Mouse (Mus musculus): Measurements from ENCODE around the gene Trp53bp1.

Gene Trp53bp1

DNA sequence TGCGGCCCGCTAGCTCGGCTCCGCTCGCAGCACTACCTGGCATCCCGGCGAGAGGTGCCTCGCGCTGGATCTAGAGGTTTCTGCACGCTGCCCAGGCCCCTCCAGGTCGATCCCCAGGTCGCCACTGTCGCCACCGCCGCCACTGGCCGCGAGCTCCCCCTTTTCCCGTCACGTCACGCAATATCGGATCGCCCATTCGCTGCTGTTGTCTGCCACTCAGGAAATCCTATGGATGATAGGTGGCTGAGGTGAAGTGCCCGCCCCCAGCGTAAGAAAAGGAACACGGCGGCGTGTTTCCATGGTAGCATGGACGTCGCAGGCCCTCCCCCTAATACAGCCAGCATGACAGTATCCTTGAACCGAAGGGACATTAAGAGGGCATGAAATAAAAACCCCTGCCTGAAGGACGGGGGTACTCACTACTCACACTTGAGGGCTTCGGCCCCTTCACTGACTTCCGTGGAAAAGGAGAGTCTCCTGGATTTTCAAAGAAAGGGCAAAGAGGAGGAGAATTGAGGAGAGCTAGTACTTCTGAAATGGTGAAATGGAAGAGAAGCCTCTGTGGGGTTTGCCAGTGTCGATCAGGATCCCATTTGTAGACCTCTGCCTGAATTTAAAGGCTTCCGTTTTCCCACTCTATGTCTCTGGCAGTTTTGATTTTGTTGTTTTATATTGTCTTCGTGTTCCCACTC lies at the start of gene Trp53bp1:
Gene Trp53bp1, minus strand, starts transcription at position 172 of the 692 bp plus-strand sequence.
- DNase-seq = peak; percentile 97

DNA sequence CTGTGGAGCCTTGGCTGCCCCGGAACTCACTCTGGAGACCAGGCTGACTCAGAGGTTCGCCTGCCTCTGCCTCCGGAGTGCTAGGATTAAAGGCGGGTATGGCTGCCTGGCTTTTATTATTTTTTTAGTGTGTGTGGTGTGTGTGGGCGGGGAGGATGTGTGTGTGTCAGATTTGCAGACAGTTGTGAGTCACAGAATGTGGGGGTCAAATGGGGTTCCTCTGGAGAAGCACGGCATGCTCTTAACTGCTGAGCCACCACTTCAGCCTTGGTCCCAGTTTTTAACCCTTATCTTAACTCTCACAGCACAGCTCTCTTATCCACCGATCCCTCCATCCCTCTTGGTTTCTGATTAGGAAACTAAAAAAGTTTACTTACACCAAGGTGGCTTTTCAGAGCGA lies 45.1 kb upstream of the Trp53bp1 start:
- DNase-seq = no peak

DNA sequence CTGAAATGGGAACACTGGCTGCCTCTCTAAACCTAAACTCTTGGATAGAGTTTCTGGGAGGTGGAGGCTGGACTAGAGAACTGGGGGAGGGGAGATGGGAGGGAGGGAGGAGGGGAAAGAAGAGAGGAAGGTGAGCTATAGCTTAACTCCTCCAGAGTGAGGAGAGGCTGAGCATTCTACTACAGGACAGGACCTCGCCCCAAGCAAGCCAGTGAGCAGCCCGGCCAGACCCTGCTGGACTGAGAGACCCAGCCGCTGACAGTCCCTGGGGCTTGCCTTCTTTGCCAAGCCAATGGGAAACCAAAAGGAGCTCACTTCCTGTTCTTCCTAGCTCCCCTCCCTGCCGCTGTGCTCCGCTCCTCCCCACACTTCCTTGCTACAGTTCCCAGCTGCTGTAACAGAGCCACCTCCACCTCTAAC lies 37.8 kb upstream of the Trp53bp1 start:
- no peak for DNase-seq

DNA sequence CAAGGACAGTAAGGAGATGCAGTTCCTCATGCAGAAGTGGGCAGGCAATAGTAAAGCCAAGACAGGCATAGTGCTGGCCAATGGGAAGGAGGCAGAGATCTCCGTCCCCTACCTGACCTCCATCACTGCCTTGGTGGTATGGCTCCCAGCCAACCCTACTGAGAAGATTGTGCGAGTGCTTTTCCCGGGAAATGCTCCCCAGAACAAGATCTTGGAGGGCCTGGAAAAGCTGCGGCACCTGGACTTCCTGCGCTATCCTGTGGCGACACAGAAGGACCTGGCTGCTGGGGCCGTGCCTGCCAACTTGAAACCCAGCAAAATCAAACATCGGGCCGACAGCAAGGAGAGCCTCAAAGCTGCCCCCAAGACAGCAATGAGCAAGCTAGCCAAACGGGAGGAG lies 28.8 kb upstream of the Trp53bp1 start:
- no peak for DNase-seq

DNA sequence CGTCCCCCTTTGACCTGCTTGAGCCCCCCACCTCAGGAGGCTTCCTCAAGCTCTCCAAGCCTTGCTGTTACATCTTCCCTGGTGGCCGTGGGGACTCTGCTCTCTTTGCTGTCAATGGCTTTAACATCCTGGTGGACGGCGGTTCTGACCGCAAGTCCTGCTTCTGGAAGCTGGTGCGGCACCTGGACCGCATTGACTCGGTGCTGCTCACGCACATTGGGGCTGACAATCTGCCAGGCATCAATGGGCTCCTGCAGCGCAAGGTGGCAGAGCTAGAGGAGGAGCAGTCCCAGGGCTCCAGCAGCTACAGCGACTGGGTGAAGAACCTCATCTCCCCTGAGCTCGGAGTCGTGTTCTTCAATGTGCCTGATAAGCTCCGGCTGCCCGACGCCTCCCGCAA lies 28.3 kb upstream of the Trp53bp1 start:
- no peak for DNase-seq

DNA sequence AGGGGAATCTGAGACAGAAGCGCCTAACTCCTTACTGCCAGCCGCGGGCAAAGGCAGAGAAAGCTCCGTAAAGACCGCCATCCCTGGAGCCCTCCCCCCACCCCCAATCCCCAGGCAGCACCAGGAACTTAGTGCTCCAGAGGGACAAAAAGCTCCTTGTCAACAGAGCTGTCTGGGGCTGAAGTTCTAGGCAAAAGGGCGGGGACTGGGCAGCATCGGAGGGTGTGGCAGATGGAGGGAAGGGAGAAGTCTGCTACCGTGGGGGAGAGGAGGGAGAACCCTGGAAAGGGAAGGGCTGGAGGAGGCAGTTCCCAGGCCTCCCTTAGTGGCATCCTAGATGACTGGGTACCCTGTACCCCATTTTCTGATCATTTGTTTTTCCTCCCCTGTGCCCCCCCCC lies 26.9 kb upstream of the Trp53bp1 start:
- DNase-seq = no peak

DNA sequence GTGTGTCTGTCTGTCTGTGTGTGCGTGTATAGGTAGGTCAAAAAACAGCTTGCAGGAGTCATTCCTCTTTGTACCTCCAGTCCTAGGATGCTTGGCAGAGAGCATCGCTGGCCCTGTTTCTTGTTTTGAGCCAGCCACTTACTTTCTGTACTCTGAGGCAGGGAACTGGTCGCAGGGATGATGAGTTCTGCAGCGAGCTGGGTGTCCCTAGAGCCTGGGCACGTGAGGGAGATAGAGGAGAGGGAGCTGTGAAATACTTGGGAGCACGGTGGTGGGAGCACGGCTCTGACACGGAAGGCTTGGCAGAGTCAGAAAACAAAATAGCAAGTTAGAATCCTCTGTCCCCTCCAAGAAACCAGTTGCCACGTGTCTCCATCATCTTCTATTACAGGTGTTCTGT lies 26.5 kb upstream of the Trp53bp1 start:
- no peak for DNase-seq

DNA sequence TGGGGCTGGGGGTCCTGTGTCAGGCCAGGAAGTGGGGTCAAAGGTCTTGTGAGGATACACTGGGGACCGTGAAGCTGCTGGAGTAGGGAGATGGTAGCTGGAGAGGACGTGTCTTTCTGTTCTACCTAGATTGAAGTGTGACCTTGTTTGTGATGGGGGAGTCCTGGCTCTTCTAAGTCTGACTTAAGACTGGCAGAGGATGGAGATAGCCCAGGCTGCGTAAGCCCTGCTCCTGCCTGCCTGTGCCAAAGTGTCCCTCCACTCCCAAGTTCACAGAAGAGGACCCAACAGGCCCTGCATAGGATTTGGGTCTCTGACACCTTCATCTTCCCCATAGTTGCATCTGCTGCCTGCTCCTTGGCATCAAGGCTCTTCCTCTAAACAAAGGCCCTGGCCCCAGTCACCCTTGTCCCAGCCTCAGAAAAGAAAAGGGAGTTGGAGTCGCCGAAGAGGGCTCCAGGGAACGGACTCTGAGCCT lies 25.6 kb upstream of the Trp53bp1 start:
- DNase-seq = no peak

DNA sequence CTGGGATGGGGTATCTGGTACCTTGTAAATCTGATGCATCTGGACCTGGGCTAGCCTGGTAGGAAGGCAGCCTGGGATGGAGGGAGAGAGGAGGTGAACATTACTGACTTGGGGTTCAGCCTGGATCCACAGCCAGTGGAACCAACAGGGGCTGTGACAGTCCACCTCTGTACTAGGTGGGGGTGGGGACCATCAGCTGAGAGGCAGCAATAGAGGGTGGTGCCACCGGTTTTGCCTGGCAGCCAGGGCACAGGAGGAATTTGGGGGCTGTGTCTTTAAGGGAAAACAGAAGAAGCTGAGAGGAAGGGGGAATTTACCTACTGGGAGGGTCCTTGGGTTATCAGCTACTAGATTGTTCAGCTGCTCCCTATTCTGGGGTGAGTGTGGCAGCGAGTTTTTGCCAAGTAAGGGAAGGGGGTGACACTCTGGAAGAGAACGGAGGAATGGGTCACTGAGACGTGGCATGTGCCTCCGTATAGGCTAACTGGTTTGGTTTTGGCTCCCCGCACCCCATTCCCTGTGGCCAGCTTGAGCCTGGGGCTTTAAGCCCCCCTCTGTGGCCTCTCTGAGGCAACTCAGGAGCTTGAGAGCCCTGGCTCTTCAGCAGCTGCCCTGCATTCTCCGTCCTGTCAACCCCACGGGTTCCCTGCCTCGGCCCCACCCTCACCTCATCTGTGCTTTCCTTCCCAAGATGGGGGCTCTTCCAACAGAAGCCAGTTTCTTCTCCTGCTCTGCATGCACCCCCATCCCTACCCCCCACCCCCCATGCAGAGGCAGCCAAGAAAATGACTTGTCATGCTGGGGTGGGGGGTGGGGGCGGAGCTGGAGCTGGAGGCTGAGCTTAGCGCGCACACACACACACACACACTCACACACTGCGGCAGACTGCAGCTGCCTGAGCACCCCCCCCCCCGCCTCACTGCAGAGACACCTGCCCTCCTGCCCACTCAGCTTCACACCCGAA lies 24.7 kb upstream of the Trp53bp1 start:
- peak; percentile 76 for DNase-seq

DNA sequence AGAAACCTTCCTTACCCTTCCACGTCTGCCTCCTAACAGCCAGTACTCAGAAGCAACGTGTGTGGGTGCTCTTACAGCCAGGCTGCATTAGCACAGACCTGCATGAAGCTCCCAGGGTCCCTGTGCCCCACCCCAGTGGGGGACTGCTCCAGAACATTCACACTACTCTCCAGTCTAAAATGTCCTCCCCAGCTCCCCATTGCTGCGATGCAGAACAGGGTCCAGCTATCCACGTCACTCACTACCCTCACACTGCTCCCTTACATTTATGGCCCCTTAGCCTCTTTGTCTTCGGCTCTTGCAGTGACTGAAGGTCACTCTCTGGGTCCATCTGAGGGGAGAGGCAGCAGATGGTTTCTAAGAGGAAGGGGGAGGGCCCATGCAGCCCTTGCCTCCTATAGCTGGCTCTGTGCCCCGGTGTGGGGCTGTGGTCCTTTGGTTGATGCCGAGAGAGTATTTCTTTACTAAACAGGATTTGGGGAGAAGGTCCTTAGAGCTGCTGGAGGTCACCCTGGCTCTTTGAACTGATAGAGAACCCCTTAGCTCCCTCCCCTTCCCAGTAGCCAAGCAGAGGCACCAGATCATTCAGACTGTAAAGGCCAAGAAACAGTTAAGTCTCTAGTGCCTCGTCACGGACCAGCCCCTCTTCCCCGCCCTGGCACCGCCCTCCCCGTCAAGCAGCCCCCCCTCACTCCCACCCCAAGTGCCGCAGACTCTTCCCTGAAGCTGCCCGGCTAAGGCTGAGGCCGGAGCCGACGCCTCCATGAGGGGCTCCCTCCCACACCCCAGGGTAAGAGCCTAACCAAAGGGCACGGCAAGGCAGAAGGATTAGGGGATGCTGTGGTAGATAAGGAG lies 23.8 kb upstream of the Trp53bp1 start:
- peak; percentile 82 for DNase-seq

DNA sequence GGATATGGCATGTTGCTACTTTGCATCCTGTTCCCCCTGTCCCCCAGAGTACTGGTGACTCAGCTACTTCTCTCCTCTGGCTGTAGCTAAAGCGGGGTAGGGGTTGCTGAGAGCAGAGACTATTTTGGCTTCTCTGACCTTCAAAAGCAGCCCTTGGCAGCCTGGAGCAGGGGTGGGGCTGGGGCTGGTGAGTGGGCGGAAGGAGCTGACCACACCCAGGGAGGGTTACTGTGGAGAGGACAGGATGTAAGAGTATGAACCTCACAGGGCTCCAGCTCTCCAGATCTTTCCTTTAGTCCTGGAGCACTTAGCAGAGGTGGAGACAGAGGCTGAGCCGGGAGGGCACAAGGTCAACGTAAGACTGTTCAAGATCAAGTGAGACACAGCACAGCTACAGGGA lies 23.0 kb upstream of the Trp53bp1 start:
- DNase-seq = no peak

DNA sequence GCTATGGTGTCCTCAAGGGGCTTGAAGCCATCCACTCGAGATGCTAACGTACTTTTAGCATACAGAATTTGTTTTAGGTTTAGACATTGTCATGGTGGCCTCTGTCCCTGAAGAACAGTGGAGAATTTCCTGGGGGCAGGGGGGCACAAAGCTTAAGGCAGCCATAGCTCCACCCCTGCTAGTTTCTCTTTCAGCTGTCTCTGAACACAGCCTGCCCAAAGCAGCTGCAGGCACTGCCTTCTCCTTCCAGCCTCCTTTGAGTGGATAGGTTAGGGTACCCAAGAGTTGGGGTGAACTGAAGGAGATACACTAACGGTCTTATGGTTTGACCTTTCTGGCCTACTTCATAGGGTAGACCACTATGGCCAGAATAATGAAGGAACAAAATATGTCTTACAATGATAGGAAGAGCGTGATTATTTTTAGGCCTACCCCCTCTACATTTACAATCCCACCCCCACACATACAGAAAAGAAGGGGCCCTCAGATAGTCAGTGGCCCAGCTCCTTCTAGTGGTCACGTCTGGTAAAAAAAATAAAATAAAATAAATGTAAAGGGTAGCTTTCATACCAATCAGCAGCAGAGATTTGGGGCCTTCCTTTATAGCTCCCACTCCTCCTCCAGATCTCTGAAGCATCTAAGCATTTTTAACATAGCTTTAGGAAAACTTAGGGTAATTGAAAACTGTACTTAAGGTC lies 21.3 kb upstream of the Trp53bp1 start:
- no peak for DNase-seq

DNA sequence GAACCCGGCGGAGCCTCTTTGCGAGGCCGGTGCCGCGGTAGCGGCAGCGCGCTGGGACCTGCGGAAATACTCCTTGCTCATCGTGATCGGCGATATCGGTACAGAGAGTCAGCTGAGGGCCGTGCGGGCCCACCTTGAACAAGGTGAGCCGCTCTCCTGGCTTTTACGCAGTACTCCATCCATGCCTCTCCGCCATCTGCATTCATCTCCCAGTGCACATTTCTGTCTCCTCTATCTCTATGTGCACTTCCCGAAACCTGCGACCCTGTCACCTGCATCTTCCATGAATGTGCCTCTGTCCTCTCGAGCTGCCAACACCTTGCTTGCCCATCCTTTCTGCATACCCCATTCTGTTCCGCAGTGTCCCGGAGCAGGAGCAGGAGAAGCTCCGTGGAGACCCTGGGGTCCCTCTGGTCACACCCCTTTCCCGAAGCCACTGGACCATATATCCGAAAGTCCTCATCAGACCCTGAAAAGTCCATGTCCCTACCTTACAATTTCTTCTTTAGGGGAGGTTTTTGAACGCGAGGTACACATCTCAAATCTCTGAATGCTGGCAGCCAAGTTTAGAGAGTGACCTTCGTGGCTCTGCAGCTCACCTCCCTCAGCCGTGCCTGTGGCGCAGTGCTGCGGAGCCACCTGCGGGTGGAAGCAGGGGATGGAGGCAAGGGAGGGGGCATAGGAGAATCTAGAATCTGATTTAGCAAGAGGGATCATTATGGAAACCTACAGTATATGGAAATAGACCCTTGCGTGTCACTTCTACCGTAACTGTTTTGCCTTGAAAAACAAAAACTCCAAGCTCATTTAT lies 18.7 kb upstream of the Trp53bp1 start:
- no peak for DNase-seq

DNA sequence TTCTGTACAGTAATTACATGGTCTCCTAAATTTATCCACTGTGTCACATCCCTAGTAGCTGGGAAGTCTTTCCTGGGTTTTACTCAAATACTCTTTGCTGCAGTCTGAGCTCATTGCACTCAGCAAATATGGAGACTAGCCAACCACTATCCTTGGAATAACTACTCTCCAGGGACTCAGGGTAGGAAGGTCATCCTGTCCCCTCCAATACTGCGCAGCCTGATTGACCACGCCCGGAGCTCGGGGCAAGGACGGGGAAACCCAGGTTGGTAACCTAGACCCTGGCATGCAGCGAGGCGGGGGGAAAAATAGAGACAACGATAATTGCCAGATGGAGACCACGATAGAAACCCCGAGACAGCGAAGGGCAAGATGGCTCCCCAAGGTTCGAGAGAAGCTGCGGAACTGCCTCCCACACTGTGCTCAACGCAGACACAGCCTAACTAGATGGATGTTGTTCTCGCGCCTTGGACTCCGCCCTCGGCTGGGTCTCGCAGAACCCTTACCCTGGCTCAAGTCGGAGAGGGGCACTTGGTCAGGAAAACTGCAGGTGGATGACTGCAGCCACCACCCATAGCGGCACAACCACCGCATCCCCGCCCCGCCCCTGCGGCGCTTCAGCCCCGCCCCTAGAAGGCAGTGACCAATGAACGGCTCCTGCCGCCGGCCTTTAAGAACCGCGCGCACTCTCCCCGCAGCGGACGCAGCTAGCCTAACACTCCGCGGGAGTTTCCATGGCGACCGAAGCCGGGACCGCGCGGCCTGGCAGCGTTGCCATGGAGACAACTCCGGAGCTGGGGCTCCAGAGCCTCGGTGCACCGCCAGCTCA lies 17.9 kb upstream of the Trp53bp1 start, which contains the start of gene Map1a:
Gene Map1a, plus strand, starts transcription at position 700 of the 829 bp plus-strand sequence.
- peak; percentile 99 for DNase-seq

DNA sequence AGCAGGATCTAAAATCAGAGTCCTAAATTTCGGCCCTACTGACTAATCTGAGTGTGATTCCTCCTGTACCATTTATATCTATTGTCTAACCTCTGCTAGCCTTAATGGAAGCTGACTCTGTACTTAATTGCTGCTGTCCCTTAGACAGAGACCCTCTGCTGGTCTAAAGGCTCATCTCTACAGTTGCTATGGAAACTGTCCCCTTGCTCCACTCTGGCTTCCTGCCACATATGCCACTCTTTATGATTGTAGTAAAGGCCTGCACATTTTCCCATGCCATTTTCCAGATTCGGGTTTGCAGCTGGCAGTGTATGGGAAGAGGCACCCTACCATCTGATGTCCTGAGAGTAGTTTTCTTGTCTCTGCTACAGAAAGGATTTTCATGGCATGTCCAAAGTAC lies 16.6 kb upstream of the Trp53bp1 start:
- DNase-seq = no peak

DNA sequence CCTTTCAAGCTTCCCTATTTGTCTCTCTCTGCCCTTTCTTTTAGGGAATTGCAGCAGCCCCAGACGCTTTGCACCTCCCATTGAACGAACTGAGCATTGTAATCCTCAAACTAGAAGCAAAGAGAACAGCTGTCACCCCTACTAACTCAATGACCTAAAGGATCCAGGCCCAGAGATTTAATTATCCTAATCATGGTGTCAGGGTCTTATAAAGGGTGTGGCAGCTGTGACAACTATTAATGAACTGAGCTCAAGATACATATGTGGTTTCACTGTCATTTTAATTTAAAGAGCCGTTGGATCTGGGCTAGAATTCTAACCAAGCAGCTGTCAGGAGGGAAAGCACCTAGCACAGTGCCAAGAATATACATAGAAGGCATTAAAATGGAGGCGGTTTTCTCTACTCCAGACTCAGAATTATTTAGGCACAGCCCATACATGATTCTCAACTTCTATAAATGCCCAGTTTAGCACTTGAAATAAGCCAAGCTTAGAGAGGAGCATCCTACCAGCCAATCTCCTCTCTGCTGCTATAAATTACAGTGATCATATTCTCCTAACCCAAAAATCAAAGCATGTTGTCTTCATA lies 815 bp upstream of the Trp53bp1 start:
- DNase-seq = peak; percentile 29

DNA sequence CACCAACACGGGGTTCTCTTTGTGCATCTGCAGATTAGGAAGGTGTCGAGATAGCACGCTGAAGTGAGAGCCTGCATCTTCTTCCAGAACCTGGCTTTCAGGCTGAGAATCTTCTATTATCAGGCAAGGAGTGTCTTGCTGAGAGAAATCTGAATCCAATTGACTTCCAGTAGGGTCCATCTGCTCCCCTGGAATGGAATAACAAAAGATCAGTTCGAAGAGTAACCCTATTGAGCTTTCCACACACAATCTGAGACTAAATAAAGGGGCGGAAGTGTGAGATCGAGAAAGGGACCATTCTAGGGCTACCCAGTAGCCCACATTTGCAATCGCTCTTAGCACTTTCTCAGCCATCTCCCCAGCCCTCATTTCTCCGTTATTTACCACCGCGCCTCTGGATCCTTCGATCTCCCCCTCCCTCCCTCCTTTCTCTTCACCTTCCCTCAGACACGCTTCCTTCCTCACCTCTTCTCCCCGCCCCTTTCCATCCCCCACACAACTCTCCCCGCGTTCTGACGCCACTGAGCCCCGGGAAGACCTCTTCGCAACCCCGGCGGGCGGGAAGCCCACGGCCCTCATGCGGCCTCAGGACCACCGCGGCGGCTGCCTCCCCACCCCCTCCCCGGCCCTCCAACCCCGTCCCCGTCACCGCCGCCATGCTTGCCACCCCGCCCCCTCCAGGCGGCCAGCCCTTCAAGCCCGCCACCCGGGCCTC lies 529 bp downstream of the Trp53bp1 start:
- DNase-seq = no peak

DNA sequence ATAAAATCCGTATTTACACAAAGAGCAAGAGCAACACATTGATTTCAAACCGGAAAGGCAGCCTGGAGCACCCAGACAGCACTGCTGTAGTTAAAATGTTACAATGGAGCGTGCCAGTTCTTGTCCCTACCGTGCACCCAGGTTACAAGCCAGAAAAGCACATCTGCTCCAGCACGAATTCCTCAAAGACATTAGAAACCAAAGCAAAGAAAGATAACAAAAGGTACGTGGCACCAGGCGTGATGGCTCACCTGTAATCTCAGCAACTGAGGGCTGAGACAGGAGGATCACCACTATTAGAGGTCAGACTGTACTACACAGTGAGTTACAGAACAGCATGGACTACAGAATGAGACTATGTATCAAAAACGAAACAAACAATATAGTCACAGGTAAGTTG lies 2.8 kb downstream of the Trp53bp1 start:
- DNase-seq = no peak

DNA sequence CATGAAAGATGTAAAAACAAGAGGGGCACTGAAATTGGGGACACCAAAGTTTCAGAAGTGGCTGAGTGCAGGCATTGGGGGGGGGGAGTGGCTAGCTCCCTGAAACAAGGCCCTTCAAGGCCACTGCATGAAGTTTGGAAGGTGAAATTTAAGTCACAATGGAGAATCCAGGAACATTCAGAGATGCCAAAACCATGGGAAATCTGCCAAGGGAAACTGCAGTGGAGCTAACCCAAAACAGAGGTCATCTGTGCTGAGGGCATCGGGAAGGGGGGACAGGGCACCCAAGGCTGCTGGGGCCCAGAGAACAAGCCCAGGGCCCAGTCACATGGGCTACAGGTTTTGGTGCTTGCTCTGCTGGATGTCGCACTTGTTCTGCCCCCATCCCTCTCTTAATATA lies 21.4 kb downstream of the Trp53bp1 start:
- no peak for DNase-seq
